Mouse (Mus musculus): ENCODE data around the gene Timm10b.
A peak's percentile ranks its signal among the peaks of the same experiment; 100 is the strongest.

Gene Timm10b

GRCm38 (mm10) chr7:105639756-105640155 lies at the start of gene Timm10b:
TSS of gene Timm10b (plus strand) at chr7:105640056.
- DNase-seq, result no peak

GRCm38 (mm10) chr7:105590097-105590496 lies 49.8 kb upstream of the Timm10b start:
- DNase-seq, result no peak

- peak; percentile 49 for DNase-seq
These were observed 36.8 kb upstream of the Timm10b start for GRCm38 (mm10) chr7:105602860-105603623.

- no peak for DNase-seq
These were observed 31.4 kb upstream of the Timm10b start for GRCm38 (mm10) chr7:105608467-105608866.

GRCm38 (mm10) chr7:105611767-105612166 lies 28.1 kb upstream of the Timm10b start:
- no peak for DNase-seq

GRCm38 (mm10) chr7:105614400-105614799 lies 25.5 kb upstream of the Timm10b start:
- no peak for DNase-seq

GRCm38 (mm10) chr7:105615720-105616119 lies 24.1 kb upstream of the Timm10b start:
- DNase-seq, result no peak

- no peak for DNase-seq
These were observed 23.3 kb upstream of the Timm10b start for GRCm38 (mm10) chr7:105616561-105616960.

GRCm38 (mm10) chr7:105617810-105618209 lies 22.0 kb upstream of the Timm10b start:
- DNase-seq, result no peak

- DNase-seq, result no peak
These were observed 20.2 kb upstream of the Timm10b start for GRCm38 (mm10) chr7:105619701-105620100.

GRCm38 (mm10) chr7:105621053-105621452 lies 18.8 kb upstream of the Timm10b start:
- no peak for DNase-seq

- no peak for DNase-seq
These were observed 18.1 kb upstream of the Timm10b start for GRCm38 (mm10) chr7:105621646-105622292.

GRCm38 (mm10) chr7:105625397-105625796 lies 14.5 kb upstream of the Timm10b start:
- DNase-seq, result no peak

- DNase-seq, result no peak
These were observed 11.2 kb upstream of the Timm10b start for GRCm38 (mm10) chr7:105628633-105629032.

- DNase-seq, result no peak
These were observed 7.3 kb upstream of the Timm10b start for GRCm38 (mm10) chr7:105632551-105632972.

- peak; percentile 89 for DNase-seq
These were observed 6.6 kb upstream of the Timm10b start, which contains the start of gene Trim3 for GRCm38 (mm10) chr7:105633127-105633800. TSS of gene Trim3 (minus strand) at chr7:105633571.

GRCm38 (mm10) chr7:105633801-105634135 lies 6.1 kb upstream of the Timm10b start:
- no peak for DNase-seq

GRCm38 (mm10) chr7:105634272-105634920 lies 5.5 kb upstream of the Timm10b start:
- no peak for DNase-seq

- no peak for DNase-seq
These were observed 4.1 kb upstream of the Timm10b start for GRCm38 (mm10) chr7:105635726-105636125.

- DNase-seq, result no peak
These were observed 1.1 kb upstream of the Timm10b start for GRCm38 (mm10) chr7:105638776-105639175.

- DNase-seq, result no peak
These were observed 552 bp upstream of the Timm10b start for GRCm38 (mm10) chr7:105639304-105639703.

GRCm38 (mm10) chr7:105640233-105640893 lies 507 bp downstream of the Timm10b start, which contains the start of the genes Arfip2 and Gm45799:
TSS of gene Arfip2 (minus strand) at chr7:105640416.
TSS of gene Gm45799 (plus strand) at chr7:105640552.
- DNase-seq, result peak; percentile 97

- DNase-seq, result no peak
These were observed 1.0 kb downstream of the Timm10b start for GRCm38 (mm10) chr7:105640894-105641255.

All from thymus, postnatal 14 days (tissue).